Mouse (Mus musculus): ENCODE results near the gene Ceacam20.
"Not testable (repeated sequence)": the region's sequence is repeated elsewhere in the genome, so short reads cannot be mapped to it uniquely, and the experiment has no call there.

Ceacam20 gene

GRCm38 (mm10) chr7:19964985-19965579 lies at the start of gene Ceacam20:
Ceacam20 (plus strand) TSS chr7:19965412.
- DNase-seq (ENCODE audit: low spot score): no peak

- no peak for DNase-seq (ENCODE audit: low spot score)
These were observed 45.1 kb upstream of the Ceacam20 start for GRCm38 (mm10) chr7:19920166-19920505.

DNA sequence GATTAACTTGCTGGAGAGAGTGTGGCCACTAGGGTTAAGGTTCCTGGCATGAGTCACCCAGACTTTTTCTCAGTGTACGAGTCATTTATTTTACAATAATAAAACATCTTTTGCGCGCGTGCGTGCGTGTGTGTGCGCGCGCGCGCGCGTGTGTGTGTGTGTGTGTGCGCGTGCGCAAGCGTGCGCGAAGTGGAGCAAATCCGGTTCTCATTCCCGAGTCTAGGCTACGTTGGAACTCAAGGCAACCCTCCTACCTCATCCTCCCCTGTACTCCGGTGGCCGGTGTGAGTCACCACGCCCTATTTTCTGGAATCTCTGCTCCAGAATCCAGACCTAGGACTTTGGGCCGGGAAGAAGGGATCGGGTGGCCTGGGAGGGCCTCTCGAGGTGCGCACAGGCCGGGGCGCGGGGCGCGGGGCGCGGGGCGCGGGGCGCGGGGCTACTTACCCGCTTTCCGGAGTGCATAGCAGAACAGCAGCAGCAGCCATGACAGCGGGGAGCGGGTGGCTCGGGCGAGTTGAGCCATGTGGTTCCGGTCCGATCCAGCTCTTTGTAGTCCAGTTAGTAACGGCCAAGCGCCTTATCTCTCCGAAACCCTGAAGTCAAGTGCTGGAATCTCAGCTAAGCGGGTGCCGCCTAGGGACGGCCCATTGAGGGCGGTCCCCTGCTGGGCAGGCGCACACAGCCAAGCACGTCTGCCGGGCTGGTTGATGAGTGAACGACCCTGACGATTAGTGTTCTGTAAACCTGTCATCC lies 44.5 kb upstream of the Ceacam20 start, which contains the start of gene Pvr:
Pvr (minus strand) TSS at position 655 of the 756 bp plus-strand sequence.
- no peak for DNase-seq (ENCODE audit: low spot score)

DNA sequence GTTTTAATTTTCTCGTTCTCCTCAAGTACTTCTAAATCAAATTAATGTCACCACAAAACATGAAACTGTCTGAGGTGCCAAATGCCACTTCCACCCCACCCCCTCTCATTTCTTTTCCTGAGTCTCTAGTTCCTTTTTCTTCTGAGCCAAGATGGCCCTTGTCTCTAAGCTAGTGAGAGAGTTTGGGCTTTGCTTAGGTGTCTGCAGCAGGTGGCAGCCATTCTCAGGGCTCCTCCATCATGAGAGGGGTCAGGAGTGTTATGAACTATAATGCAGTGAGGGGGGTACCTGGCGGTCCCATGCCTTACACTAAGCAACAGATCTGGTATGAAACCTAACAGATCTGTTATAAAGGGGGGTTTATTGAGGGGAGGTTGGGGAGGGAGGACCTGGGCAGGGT lies 41.9 kb upstream of the Ceacam20 start:
- DNase-seq (ENCODE audit: low spot score): no peak

GRCm38 (mm10) chr7:19923797-19924196 lies 41.4 kb upstream of the Ceacam20 start:
- no peak for DNase-seq (ENCODE audit: low spot score)

GRCm38 (mm10) chr7:19925376-19925775 lies 39.8 kb upstream of the Ceacam20 start:
- DNase-seq (ENCODE audit: low spot score): no peak

DNA sequence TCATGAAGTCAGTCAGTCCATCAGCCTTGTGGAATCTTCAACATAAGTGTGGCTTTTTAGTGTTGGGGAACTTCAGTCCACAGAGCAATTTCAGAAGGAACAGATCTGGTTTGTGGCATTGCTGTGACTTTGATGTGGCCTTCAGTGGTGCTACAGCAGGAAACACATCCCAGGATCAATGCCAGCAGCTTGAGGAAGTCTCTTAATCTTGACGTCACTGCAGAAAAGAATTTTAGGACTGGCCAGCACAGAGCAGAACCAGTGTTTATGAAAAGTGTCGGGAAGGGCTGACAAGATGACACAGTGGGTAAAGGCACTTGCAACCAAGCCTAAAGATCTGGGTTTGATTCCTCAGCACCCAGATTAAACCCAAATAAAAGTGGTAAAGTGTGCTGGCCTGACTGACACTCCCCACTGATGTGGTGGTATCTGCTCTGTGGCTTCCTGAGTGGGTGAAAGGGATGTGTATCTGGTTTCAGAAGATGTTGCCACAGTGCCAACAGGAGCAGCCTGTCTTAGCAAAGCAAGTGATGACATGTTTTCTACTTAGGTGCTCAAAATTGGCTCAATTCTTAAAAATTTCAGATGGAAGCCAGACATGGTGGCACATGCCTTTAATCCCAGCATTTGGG lies 38.2 kb upstream of the Ceacam20 start:
- DNase-seq (ENCODE audit: low spot score): no peak

GRCm38 (mm10) chr7:19928486-19928885 lies 36.7 kb upstream of the Ceacam20 start:
- no peak for DNase-seq (ENCODE audit: low spot score)

GRCm38 (mm10) chr7:19930481-19930880 lies 34.7 kb upstream of the Ceacam20 start:
- not testable (repeated sequence) for DNase-seq (ENCODE audit: low spot score)

DNA sequence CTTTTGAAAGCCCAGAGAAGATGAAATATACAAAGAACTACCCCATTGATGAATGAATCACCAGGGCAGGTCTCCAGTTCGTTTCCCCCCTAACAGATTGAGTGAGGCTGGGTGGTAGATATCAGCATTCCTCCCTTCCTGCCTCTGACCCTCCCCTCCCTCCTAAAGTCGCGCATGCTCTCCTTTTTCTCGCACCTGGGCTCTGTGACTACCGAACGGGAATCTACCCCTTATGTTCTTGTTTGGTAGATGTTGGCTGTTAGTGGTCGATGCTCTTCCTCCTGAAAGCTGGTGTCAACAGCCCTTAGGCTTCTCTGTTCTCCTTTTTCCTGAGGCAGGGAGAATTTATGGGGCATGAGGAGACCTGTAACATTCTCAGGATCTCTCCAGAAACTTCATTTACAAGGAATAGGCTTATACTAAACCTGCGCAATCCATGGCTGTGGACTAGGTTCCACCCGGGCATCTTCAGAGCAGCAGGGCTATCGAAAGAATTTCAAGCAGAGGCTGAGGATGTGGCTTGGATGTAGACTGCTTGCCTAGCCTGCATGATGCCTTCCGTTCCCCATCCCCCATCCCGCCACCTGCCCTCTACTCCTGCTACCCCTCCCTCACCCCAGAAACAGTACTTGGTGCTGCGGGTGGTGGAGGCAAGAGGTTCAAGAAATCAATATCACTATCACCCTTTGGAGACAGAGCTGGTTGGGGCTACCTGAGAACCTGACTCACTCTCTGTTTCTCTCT lies 32.9 kb upstream of the Ceacam20 start:
- DNase-seq (ENCODE audit: low spot score): no peak

DNA sequence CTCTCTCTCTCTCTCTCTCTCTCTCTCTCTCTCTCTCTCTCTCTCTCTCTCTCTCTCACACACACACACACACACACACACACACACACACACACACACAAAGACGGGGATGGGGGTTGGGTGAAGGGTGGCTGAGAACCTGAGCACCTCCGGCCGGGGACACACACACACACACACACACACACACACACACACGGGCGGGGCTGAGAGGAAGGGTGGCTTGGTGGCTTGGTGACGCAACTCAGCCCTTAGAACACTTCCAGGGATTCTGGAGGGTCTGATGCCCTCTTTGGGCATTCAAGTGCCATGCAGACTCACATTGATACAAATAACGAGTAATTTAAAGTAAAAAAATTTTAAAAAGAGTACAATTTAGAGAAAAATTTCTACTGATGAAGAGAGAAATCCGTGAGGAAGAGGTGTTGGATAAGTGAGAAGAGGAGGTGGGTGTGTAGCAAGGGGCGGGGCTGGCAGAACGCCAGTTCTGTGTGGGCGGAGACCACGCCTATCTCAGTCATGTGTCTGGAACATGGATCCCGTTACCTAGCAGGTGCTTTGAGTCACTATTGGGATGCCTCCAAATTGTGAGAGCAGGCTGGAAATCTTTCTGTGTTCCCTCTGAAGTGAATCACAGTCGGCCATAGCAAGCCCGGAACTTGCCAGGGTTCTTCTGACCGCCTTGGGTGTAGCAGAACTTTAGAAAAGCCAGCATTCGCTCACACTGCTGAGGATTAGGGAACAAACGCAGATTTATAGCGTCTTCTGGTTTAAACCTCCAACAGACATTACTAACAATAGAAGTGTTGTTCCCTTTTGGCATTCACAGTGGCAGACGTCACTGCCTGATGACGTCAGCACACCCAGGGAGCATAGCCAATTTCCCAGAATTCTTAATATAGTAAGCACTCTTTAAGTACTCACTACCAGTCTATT lies 32.1 kb upstream of the Ceacam20 start:
- DNase-seq (ENCODE audit: low spot score): peak; percentile 46

- no peak for DNase-seq (ENCODE audit: low spot score)
These were observed 30.0 kb upstream of the Ceacam20 start for GRCm38 (mm10) chr7:19935171-19935751.

DNA sequence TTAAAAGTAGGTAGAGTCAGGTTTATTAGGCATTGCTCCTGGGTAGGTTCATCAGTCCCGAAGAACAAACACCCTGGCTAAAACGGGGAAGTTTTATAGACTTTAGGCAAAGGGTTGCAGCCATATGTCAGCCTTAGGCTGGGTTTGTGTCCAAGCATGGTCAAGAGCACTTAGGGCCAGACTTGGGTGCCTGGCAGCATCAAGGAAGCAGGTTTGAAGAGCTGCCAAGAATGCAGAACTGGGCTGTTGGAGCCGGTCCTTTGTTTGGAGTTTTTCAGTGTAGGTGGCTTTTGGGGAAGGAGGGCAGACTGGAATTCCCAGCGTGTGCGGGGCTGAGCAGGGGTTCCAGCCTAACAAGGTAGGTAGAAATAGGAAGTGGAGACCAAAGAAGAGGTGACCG lies 29.3 kb upstream of the Ceacam20 start:
- DNase-seq (ENCODE audit: low spot score): no peak

- DNase-seq (ENCODE audit: low spot score): no peak
These were observed 27.9 kb upstream of the Ceacam20 start for GRCm38 (mm10) chr7:19937229-19937821.

DNA sequence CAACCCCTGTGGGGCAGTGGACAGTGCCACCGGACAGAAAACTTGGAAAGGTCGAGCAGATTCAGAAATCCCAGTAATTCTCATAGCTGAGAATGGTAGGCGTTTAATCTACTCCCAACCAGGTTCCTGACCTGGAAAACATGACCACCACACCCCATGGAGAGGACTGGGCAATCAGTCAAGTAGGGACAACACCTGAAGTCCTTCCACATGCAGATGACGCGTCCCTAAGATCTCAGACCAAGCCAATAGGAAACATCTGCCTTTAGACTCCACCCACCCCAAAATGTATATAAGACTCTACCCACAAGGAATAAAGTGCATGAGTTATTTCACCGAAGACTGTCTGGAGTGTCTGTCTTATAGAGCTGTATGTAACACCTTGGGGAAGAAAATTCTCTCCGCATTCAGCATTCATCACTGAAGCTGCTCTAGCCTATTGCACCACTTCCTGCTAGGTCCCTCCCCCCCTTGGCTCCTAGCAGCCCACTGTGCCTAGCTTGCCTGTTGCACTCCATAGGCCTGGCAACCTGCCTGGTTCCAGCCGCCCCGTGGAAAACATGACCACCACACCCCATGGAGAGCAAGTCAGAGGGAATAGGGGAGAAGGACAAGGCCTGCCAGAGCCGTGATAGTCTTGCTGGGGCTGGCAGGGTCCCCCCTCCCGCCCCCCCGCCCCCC lies 25.5 kb upstream of the Ceacam20 start:
- no peak for DNase-seq (ENCODE audit: low spot score)

DNA sequence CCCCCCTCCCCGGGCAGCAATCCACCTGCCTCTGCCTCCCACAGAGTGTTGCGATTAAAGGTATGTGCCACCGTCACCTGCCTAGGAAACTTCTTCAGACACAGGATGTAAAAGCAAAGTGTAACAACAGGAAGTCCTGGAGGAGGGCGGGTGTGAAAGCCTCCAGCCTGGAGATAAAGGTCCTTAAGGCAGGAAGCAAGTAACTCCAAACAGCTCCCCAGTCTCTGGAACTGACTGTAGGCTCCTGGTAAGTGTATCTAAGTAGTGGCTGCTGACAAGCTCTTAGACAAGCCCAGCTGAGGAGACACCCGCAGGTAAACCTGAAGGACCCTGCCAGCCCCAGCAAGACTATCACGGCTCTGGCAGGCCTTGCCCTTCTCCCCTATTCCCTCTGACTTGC lies 25.0 kb upstream of the Ceacam20 start:
- DNase-seq (ENCODE audit: low spot score): no peak

DNA sequence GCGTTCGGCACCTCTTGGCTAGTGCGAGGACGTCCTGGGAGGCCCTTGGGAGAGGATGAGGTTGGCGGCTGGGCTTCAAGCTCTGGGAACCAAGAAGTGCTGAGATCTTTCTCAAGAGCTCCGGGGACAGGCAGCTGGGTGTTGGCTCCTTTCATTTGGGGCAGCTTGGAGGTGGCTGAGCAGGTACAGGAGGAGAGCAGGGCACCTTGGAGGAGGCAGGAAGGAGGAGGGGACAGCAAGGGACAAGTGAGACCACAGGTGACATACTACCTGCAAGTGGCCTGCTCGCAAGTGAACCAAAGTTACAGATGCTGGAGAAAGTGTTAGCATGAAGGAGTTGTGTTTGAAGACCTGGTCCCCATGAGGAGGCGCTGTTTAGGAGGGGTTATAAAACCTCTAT lies 20.5 kb upstream of the Ceacam20 start:
- DNase-seq (ENCODE audit: low spot score): no peak

DNA sequence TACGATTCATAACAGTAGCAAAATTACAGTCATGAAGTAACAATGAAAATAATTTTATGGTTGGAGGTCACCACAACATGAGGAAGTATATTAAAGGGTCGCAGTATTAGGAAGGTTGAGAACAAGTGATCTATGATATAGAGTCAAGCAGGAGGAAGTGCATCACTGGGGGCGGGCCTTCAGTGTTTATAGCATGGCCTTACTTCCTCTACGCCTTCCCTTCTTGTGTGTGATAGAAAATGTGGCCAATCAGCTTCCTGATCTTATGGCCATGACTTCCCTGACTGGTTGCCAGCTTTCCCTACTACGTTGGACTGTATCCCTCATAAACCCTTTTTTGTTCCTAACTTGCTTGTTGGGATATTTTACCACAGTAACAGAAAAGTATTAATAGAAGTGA lies 20.0 kb upstream of the Ceacam20 start:
- no peak for DNase-seq (ENCODE audit: low spot score)

- DNase-seq (ENCODE audit: low spot score): no peak
These were observed 19.2 kb upstream of the Ceacam20 start for GRCm38 (mm10) chr7:19945821-19946515.

DNA sequence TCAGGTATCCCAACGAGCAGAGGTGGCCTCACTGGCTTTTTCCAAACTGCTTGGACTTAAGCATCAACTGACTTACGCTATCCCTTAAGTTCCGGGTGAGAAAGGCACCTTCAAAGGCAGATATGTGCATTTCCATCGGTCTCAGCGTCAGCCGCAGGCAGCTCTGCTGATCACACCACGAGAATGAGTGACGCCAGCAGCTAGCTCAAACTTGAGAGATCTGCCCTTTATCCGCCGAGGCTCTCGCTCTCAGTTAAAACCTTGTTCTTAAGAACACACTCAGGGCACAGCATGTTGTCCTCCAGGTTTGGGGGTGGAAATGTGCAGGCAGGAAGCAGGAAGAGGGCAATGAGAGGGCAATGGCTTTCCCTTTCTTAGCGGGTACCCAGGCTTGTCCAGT lies 16.3 kb upstream of the Ceacam20 start:
- no peak for DNase-seq (ENCODE audit: low spot score)

Data from c-Kit-positive CD71-positive TER-119-positive erythroid progenitor cells, embryonic 14.5 days (primary cell).